Mouse (Mus musculus): ENCODE results near the gene Fgfr2.

DNA sequence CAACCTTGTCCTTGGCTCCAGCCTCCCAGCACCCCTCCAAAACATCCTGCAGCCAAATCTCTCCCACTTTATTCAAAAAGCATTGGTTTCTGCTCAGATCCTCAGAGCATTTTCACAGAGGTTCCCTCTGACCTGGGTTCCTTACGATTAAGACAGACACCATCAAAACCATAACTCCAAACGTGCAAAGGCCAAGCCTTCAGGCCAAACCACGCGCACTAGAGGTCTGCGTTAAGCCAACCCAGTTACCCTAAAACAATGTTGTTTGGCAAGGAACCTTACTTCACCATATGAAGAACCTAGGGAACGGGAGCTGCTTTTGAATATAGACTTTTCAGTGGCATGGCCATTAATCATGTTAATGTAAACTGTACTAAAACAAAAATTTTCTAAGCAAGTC, 313.4 kb downstream of the Fgfr2 start:
- TF ChIP-seq POLR2A (IDR thresholded peaks at IDR 0.05; ENCODE audit: low read depth, low read length) (no peak), CTCF (IDR thresholded peaks at IDR 0.05; ENCODE audit: extremely low read depth, insufficient read length, insufficient replicate concordance, low read depth, low read length) (no peak)

Data from small intestine, adult 2 months (tissue).